Mouse (Mus musculus) adrenal gland (tissue): ENCODE measurements around the gene Rcn1.

Experiments used
- intact Hi-C: fragments of 180-260 bp; cut with DNase I; formaldehyde crosslinking; loops from one replicate; pipeline ENCODE4 v1.15.1; 2025
- long read RNA-seq, 2 experiments: library from polyadenylated mRNA; unstranded; transcript quantifications; one replicate each; pipeline ENCODE4 v2.0.0; 2020; ENCODE audit warnings: borderline replicate concordance in 1 of 2; ENCODE audit not compliant: insufficient replicate concordance in 1 of 2

Rcn1 gene
- long read RNA-seq, experiment 1, transcript Rcn1-201 (6 exons, 2,720 nt), result major isoform, 263 of 279 reads
- long read RNA-seq, experiment 1, partial matches to known transcripts, result 6 of 279 reads
- long read RNA-seq, experiment 1, other reads (novel, unspliced or antisense), result 10 of 279 reads
- long read RNA-seq, experiment 2, transcript Rcn1-201 (6 exons, 2,720 nt), result major isoform, 66 of 71 reads
- long read RNA-seq, experiment 2, partial matches to known transcripts, result 4 of 71 reads
- long read RNA-seq, experiment 2, other reads (novel, unspliced or antisense), result 1 of 71 reads

GRCm38 (mm10) chr2:105399085-105399891, at the start of gene Rcn1:
TSS of gene Rcn1 (minus strand) at chr2:105399319.
- intact Hi-C loops, result no loop called here

- intact Hi-C loops, result no loop called here
Observed at GRCm38 (mm10) chr2:105444072-105444471, 45.0 kb upstream of the Rcn1 start.

DNA sequence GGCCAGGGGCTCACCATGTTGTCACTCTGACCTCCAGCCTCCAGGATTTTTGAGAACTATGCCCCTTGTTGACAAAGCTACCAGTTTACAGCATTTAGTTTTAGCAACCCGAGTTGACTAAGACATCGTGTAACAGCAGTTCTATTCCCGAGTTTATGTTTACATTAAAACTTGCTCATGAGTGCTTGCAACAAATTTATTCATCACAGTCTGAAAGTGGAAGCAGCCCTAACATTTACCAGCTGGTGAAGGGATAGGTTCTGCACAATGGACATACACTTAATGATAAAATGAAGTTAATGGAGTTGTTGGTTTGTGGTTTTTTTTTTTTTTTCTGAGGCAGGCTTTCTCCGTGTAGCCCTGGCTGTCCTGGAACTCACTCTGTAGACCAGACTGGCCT, 39.9 kb upstream of the Rcn1 start:
- intact Hi-C loops, result no loop called here

DNA sequence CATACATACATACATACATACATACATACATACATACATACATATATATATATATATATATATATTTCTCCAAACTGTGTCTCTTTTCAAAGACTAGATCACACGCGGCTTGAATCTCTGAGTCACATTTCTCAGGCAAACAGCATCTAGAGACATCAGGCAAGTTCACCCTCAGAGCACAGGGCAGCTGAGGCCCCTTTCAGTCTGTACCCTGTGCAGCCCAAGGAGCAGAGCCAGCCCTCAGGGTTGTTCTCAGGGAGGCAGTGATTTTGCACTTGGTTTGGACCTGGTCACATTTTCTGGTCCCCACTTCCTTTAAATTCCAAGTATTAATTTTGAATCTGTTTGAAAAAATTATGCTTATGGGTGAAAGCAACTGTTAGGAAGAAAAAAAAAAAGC, 39.4 kb upstream of the Rcn1 start:
- intact Hi-C loops, result no loop called here

DNA sequence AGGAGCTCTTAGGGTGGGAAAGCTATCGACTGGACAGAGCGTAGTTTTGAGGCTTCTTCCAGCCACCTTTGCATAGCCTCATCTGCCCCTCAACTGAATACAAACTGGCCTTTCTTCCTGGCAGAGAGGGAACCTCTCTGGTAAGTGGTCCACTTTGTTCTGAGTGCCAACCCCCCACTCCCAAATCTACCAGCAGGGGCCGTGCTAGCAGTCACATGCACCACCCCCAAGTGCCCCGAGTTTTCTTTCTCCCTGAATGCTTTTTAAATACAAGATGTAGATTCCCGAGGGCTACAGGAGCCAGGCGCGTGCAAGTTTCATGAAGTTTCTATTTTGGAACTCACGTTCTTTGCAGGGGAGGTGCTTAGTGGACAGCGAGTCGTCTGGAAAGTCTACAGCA, 33.8 kb upstream of the Rcn1 start:
- intact Hi-C loops, result no loop called here

- intact Hi-C loops, result no loop called here
Observed at GRCm38 (mm10) chr2:105430373-105430772, 31.3 kb upstream of the Rcn1 start.

GRCm38 (mm10) chr2:105429899-105430298, 30.8 kb upstream of the Rcn1 start:
- intact Hi-C loops, result loop anchor here (2.0 to 10.0 kb wide), 2 partner anchors 63 to 175 kb away; no protein-coding TSS in a partner anchor

DNA sequence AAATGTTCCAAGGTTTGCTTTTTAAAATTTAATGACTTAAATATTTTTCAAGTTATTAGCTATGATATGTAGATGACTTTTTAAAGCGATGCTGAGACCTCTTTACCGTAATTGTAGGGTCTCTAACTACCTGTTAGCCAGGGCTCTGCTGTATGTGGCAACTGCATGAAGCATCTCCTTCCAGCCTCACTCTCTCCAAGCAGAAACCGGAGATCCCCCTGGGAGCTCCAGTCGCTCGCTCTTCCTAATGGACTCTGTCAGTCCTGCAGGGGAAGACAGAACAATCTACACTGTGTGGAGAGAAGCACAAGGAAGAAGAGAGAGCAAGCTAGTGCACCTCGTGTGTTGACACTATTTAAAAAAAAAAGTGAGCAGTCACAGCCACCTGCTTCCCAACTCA, 29.3 kb upstream of the Rcn1 start:
- intact Hi-C loops, result loop anchor here (1.0 to 10.0 kb wide), 3 partner anchors 62 to 174 kb away; no protein-coding TSS in a partner anchor

GRCm38 (mm10) chr2:105428029-105428428, 28.9 kb upstream of the Rcn1 start:
- intact Hi-C loops, result loop anchor here (1.0 to 10.0 kb wide), 3 partner anchors 61 to 173 kb away; no protein-coding TSS in a partner anchor

DNA sequence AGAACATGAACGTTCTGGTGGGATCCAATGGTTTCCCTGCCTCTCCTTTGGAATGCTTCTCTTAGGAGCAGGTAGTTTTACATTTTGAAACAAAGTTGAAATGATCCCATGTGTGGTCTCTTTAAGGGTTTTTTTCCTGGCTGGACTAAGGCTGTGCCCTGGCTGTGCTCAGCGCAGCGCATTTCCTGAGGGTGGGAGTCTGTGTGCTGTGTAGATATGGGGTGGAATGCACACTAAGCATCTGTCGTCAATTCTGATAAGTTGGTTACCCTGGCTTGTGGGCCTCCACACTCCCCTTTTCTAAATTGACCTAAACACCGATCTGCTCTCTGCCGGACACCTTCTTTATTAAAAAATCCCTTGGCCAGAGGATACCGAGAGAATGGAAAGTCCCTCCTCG, 28.3 kb upstream of the Rcn1 start:
- intact Hi-C loops, result loop anchor here (10.0 kb wide), 1 partner anchor 173 kb away; no protein-coding TSS in a partner anchor

- intact Hi-C loops, result no loop called here
Observed at GRCm38 (mm10) chr2:105418629-105419227, 19.6 kb upstream of the Rcn1 start.

- intact Hi-C loops, result no loop called here
Observed at GRCm38 (mm10) chr2:105417663-105418062, 18.5 kb upstream of the Rcn1 start.

GRCm38 (mm10) chr2:105416660-105417348, 17.7 kb upstream of the Rcn1 start:
- intact Hi-C loops, result no loop called here

DNA sequence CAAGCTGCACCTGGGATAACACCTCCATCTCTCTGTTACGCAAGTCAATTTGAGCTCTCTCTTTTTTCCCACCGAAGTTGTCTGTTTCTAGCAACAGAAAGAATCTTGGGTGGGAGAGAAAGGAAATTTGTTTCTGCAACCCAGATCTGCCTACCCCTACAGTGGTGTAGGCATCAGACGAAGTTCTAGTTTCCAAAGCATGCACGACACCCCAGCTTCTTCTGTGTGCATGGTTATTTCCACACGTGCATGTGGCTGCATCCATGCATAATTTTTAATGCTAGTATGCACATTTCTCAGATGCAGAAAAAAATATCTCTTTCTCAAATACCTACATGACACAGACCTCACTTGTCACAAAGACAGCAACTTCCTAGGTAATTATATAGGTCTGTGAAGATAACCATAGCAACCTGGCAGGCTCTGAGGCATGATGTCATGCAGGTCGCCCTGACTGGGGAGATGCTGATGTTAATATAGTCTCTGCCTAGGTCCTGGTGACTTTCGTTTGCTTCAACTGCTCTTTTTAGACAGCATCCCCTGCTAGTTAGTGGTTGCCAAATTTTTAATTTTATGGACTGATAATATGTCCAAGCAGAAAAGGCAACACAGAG, 17.0 kb upstream of the Rcn1 start:
- intact Hi-C loops, result no loop called here

DNA sequence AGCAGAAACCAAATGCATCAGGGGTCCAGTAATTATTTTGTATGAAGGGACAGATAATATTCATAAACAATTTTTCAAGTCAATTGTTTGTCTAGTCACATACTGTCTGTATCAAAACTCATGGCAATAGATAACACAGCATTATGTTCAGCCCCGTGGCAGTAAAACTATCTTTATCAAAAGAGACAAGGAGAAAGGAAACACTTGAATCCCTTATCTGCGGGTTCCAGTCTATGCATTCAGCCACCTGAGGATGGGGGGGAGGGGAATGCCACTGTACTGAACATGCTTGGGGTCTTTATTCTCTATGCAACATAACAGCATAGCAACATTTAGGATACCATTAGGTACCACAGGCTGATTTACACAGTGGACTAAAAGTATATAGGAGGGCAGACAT, 15.2 kb upstream of the Rcn1 start:
- intact Hi-C loops, result no loop called here

GRCm38 (mm10) chr2:105409253-105409652, 10.1 kb upstream of the Rcn1 start:
- intact Hi-C loops, result no loop called here

GRCm38 (mm10) chr2:105408511-105408910, 9.4 kb upstream of the Rcn1 start:
- intact Hi-C loops, result no loop called here

- intact Hi-C loops, result no loop called here
Observed at GRCm38 (mm10) chr2:105402180-105402579, 3.1 kb upstream of the Rcn1 start.

- intact Hi-C loops, result no loop called here
Observed at GRCm38 (mm10) chr2:105400558-105400957, 1.4 kb upstream of the Rcn1 start.

- intact Hi-C loops, result no loop called here
Observed at GRCm38 (mm10) chr2:105398636-105399084, 459 bp downstream of the Rcn1 start.
